Mouse (Mus musculus): Measurements from ENCODE around the gene Chka.

- no peak for TF ChIP-seq CTCF (IDR thresholded peaks at IDR 0.05; ENCODE audit: borderline replicate concordance, control insufficient read depth, extremely low read depth, insufficient read depth, low read length, poor library complexity)
- TF ChIP-seq POLR2A (IDR thresholded peaks at IDR 0.05; ENCODE audit: control insufficient read depth, extremely low read depth, insufficient read depth, low read length, poor library complexity), result no peak
These were observed 4.6 kb upstream of the Chka start for GRCm38 (mm10) chr19:3846676-3847604.

Data from thymus, adult 2 months (tissue).